Mouse (Mus musculus) lung, postnatal 0 days (tissue): ENCODE measurements around the gene Gm45837.

Experiments used
- CTCF ChIP-seq: IDR thresholded peaks from 2 replicates; pipeline ENCODE4 v1.5.1; 2016; ENCODE audit warnings: antibody characterized with exemption, mild to moderate bottlenecking
- EP300 ChIP-seq: IDR thresholded peaks from 2 replicates; pipeline ENCODE4 v1.6.1; 2016; ENCODE audit warnings: antibody characterized with exemption, mild to moderate bottlenecking, control low read depth

DNA sequence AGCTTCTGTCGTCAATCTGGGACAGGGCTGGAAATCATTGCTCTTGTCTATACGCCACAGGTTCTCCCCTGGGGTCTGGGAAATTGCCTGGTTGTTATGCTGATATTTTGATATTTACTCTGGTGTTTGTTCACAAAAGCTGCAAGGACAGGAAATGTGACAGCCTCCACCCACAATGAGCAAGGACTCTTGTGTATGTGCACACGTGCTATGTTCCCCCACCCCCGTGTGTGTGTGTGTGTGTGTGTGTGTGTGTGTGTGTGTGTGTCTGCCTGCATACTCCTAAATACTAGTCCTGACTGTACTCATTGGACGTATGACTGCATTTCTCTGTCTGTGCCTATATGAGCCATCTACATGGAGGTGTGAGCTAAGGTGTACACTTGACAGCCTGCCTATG, 67.4 kb downstream of the Gm45837 start:
- TF ChIP-seq EP300, result no peak
- TF ChIP-seq CTCF, result no peak
